Mouse (Mus musculus): ENCODE data around the gene Ilf2.
A peak's percentile ranks its signal among the peaks of the same experiment; 100 is the strongest.

The Ilf2 gene

DNA sequence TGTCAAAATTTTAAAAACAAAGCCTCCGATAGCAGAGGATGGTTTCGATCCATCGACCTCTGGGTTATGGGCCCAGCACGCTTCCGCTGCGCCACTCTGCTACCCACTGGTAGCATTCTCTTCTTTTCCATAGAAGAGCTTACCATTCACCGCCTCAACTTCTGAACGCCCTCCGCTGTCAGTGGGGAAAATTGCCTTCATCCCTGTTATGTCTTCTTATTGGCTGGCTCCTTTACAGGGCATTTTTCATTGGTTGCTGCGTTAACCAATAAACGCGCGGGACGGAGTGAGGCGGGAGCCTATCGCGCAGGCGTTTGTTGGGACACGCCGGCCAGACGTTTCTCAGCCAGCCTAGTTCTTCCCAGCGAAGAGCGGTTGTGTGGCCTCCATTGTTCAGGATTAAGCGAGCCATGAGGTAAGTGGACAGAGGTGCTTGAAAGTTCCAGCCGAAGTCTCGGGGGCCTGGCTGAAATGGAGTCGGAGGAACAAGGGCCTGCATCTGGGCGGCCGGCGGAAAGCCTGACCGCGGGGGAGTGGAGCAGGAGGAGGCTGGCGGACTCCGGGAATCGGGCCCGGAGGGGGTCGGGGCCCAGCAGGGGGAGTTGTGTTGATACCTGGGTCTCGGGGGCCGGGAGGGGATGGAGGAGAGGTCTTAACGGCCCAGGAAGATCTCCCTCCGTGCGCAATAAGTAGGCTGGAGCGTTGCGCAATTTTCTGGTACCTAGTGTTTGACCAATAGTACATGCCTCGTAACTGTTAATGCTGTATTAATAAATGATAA, at the start of gene Ilf2:
Ilf2 (plus strand) TSS at position 296 of the 781 bp plus-strand sequence.
- DNase-seq = peak; percentile 97 to 98

DNA sequence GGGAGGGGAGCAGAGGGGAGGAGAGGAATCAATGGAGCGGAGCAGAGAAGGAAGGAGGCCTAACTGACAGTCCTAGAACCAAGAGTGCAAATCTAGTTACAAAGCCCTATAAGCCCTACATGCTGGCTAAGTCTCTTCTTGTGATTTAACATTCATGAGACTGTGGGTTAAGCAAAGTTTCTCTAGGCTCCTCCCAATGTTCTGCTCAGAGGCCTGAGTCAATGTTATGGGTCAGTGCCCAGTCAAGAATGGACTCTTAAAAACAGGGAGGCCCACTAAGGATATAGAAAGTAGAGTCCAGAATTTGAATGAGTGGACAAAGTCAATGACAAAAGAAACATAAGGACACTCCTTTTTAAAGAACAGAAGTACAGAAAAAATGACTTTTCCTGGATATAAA, 48.4 kb upstream of the Ilf2 start:
- peak in 1 of 2 experiments; percentile 21 for DNase-seq

DNA sequence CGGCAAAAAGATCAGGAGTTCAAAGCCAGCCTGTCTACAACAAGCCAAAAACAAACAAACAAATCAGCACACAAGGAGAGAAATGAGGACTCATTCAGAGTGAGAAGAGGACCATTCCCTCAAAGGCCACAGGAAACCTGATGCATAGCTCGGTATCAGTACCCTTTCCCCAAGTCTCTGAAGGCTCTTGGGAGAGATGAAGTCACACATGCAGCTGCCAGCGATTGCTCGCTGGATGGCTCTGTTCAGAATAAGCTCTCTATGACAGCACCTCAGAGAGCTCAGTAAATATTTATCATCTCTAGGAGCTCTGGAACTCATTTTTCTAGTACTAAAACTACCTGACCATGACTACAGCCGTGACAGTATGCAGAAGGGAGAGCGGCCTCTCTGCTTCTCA, 47.7 kb upstream of the Ilf2 start:
- no peak for DNase-seq

DNA sequence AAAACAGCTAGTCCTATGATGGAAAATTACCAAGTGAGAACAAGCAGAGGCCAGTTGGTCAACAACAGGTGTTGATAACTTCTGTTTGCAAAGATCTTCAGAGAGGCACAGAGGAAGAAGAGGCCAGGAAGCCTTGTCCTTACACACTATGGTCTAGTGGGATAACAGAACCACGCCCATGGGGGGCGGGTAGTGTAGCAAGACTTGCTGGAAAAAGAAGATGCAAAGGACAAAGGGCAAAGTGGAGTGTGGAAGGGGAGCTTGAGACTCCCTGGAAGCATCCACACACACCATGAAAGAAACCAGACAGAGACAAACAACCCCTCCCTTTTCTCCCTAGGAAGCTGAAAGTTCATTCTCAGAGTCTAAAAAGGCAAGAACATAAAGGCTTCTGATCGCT, 46.4 kb upstream of the Ilf2 start:
- DNase-seq = no peak

DNA sequence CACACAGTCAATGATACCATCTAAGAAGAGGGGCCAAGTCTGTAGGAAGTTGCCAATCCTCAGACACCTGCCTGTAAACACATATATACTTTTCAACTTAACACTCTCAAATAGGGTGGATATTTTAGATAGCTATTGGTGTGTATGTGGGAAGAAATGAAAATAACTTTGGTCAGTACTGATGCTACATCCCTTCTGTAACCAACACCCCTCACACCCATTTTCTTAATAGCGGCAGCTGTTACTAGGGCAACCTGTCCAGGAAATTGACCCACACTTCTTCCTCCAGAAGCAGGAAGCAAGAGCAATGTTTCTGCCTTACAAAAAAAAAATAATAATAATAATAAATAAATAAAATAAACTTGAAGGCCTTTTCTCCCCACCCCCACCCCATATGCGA, 43.6 kb upstream of the Ilf2 start:
- no peak for DNase-seq

DNA sequence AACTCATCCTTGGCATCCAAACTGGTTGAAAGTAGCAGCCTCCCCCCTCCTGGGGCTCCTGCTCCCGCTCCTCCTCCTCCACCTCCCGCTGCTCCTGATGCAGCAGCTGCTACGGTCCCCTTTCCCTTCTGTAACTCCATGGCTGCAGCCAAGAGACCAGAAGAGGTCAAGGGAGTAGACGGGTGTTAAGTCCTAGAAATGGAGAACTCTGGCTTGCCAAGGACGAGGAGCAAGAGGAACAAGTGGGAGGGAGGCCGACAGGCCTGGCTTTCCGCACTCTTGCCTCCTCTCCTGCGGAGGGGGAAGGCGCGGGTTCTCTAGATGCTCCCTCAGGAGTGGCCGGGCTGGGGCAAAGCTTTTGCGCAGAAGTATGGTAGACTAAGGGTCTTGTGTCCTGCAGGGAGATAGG, 43.1 kb upstream of the Ilf2 start:
- peak in 1 of 2 experiments; percentile 46 for DNase-seq

DNA sequence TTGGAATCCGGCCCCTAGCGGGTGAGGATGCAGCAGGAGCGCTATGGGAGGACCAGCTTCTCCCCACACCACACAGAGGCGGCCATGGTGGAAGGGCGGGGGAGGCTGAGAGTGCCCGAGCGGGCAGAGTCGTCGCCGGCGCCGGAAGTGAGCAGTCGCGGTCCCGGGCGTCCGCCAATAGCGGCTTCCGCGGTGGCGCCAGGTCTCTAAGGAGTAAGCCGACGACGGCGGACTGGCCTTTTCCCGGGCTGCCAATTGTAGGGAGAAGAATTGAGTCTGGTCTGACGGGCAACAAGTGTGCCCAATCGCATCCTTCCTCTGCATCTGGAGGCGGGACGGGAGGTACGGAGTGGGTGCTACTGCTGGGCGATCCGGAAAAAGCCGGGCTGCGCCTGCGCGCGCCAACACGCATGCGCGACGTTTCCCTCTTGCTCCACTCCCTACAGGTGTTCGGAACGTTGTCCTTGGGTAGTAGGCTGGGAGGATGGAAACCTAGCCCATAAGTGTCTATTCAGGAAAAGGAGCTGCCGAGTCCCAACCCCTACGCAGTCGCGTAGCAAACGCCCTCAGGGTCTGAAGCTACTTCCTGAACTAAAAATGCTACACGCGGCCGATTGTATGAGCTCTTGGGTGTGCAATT, 42.4 kb upstream of the Ilf2 start, which contains the start of gene Ints3:
Ints3 (minus strand) TSS at position 242 of the 640 bp plus-strand sequence.
- peak; percentile 100 for DNase-seq

DNA sequence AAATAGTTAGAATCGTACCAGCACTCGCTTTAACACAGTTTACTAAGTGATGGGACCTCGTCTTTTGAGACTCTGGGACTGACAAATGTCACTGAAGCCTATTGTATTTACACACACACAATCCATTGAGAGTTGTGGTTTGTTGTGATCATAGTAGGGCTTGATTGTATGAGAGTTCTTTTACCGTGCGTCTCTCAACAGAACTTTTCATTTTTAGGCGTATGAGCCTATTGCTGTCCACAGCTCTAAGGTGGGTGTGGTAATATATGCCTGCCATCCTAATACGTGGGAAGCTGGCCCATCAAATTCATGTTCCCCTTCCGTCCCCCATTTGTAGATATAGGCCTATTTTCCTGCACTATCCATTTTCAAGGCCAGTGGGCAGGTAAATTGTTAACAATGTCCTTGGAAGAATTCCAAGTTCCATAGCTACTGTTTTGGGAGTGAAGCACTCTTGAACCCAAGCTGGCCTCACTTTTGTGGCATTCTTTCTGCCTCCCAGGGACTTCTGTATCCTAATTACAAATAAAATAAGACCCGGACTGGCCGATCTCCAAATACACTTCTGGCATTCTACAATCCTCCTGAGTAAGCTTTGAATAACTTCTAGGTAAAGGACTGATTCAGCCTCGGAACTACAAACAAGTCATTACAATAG, 41.7 kb upstream of the Ilf2 start:
- DNase-seq = peak; percentile 53 to 72

DNA sequence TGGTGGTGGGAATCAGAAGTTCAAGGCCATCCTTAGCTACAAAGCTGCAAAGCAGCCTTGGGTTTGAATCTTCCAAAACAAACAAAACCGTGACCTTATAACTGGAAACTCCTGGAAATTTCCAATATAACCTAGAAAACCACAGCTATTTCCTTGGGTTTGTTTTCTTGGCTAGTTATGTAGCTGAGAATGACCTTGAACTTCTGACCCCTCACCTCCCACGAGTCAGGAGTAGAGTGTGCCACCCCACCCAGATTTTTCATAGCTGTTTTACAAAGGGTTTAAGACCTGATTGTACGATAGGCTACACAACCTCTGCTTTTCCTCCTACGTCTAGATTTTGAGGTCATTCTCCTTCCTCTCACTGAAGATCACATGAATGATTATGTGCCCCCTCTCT, 38.8 kb upstream of the Ilf2 start:
- no peak for DNase-seq

DNA sequence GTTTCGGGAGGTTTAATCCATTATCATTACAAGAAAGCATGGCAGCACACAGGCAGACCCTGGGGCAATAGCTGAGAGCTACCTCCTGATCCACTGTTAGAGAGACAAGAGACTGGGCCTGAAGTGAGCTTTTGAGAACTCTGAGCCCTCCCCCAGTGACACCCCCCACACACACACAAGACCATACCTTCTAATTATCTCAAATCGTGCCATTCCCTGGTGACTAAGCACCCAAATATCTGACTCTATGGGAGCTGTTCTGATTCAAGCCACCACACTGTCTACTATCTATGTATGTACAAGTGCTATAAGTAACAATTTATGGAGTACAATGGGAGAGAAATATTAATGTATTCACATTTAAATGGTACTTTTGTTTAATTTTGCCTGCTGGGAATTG, 35.2 kb upstream of the Ilf2 start:
- no peak for DNase-seq

DNA sequence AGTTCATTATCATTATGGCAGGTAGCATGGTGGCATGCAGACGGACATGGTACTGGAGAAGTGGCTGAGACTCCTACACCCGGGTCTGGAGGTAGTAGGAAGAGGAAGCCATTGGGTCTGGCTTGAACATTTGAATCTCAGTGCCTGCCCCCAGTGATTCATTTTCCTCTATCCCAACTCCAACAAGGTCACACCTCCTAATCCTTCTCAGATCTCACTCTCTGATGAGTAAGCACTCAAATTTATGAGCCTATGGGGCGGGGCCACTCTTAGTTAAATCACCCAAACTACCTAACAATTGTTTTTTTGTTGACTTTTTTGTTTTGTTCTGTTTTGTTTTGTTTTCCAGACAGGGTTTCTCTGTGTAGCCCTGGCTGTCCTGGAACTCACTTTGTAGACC, 31.9 kb upstream of the Ilf2 start:
- no peak for DNase-seq

DNA sequence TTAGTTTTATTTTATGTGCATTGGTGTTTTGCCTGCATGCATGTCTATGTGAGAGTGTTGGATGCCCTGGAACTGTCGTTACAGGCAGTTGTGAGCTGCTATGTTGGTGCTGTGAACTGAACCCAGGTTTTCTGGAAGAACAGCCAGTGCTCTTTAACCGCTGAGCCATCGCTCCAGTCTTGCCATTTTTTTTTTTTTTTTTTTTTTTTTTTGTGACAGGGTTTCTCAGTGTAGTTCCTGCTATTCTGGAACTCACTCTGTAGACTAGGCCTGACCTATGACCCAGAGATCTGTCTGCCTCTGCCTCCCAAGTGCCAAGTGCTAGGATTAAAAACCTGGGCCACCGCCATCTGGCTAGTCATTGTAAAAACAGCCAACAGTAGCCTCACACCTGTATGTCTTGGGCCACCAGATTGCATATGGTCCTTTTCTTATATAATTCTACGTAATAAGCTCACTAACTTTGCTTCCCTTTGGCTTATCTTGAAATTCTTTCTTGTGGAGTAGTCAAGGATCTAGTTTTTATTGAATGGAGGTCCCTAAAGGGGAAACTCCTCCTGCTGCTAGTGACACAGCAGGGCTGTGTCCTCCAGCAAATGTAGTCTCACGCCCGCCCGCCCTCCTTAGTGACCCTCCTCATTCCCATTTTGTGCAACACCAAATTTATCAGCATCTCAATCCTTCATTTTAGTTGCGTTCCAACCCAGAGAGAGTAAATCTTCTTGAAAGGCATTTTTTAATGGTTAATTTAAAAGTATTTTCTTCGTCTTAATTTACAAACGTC, 30.3 kb upstream of the Ilf2 start:
- no peak for DNase-seq

DNA sequence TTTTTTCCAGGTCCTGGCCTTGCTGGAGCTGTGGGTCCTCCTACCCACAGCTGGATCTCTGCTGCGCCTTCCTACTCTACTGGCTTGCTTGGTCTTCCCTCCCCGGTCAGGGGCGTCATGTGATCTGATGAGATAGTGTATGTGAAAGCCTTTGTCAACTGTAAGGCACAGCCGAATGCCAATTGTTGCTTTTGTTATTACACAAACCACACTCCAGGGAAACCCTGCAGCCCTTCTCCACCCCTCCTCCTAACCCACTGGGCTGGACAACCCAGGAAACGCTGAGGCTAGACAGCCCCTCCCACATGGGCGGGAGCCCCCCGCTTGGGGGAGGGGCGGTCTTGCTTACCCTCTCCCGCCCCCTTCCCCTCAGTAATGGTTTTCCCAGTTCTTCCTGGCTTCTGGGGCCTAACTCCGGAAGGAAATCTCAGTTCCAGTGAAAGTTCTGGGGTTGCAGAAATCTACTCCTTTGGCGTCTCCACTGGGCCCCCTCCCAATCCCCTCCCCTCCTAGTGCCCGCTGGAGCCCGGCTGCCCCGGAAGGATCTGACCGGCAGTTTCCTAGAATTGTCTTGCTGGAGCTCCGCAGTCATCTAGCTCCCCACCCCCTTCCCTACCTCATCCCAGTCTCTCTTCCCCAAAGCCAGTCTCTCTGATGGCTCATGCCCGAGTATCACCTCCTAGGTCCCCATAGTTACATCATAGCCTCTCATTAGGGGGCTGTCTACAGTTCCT, 29.4 kb upstream of the Ilf2 start:
- peak; percentile 80 to 91 for DNase-seq

DNA sequence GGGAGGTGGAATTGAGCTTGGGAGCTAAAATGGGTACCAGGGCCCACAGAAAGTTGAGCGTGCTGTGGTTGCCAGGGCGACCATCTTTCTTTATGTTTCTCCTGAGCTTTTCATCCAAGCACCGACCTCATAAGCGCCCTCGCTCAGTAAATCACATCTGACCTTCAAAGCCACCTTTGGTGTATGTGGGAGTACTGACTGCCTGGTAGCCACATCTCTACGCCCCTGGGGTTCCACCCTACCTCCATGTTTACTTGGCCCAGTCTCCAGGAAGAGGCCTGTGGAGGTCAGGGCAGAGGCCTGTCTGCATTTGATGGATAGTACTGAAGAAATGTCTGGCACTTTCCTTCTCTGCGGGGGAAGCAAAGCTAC, 28.8 kb upstream of the Ilf2 start:
- DNase-seq = peak; percentile 21 to 49

DNA sequence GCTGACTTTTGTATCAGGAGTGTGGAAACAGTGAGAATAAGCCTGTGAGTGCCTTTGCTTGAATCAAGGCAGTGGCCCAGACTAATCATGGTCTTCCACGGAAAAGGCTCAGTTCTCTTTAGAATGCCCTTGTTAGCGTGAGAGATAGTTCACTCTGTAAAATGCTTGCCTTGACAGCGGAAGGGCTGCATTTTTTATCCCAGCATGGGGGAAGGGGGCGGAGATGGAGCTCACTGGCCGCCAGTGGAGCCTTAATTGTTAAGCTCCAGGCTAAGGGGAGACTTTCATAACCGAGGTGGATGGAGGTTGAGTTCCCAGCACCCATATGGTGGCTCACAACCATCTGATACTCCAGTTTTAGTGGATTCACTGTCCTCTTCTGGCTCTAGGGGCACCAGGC, 27.3 kb upstream of the Ilf2 start:
- peak in 1 of 2 experiments; percentile 17 for DNase-seq

DNA sequence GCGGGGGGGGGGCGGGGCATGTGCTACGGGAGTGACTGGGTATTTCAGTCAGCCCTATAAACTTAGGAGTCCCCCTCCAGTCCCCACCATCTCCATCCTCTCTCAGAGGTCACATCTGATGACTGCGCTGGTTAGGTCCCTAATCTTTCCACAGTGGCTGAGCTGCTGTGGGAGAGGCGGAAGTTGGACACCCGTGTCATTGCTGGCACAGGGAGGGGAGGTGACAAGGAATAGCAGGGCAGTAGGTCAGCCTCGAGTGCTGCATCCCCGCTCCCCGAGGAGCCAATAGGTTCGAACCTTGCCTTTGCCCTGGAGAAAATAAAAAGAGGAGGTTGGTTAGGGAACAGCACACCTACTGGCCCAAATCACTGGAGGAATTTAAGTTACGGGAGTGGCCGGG, 25.1 kb upstream of the Ilf2 start:
- DNase-seq = no peak

DNA sequence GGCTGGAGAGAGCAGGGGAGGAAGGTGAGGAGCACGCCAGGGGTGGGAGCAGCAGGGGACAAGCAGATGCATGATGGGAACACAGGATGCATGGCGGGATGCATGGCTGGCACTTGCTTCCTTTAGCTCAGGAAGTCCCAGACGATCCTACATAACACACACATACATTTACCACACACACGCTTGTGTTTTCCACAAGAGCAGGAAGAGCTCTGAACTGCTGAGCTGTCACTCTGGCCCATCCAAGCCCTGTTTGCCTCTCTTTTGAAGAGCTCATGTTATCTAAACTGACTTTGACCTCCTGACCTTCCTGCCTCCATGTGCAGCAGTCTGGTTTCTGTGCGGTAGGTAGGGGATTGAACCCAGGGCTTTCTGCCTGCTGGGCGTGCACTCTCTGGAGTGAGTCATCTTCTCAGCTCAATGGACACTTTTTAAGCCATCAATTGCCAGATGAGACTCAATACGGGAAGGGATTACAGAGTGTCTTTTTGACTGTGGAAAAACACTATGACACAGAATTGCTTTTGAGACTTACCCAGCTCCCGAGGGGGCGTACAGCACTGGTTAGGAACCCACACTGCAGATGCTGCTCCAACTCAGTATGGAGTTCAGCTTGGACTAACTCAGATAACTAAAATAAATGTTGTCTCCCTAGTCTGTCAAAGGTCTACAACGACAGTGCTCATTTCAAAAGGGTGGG, 24.4 kb upstream of the Ilf2 start:
- DNase-seq = no peak

DNA sequence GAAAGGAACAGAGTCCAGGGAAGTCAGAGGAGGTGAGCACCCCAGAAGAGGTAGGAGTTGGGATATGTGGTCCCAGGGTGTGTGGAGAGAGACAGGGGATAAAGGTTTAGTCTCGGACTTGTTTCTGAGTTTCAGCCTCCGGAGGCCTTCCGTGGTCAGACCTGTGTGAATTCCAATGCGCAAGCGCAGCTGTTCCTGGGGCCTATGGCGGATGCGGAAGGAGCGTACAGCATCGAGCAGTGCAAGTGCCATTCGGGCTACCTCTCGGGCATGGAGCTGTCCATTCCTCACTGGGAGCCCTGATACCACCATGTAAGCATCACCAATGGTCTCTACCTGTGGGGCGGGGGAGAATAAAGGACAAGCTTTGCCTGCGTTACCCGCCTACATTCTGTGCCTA, 21.0 kb upstream of the Ilf2 start:
- DNase-seq = no peak

DNA sequence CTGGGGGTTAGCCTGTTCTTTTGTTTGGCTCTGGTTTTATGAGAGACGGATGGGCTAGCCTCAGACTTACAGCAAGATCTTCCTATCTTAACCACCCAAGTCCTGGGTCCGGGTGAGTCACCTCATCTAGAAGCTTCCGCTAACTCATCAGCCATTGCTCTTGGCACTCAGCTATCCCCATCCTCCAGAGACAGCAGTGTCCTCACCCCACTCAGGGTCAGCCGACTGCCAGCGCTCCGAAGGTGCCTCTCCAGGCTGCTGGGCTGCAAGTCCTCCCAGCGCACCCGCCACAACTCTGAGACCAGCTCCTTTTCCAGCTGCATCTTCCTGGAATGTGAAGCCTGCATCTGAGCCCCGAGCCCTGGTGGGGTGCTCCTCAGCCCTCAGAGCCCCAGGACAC, 16.2 kb upstream of the Ilf2 start:
- no peak for DNase-seq

DNA sequence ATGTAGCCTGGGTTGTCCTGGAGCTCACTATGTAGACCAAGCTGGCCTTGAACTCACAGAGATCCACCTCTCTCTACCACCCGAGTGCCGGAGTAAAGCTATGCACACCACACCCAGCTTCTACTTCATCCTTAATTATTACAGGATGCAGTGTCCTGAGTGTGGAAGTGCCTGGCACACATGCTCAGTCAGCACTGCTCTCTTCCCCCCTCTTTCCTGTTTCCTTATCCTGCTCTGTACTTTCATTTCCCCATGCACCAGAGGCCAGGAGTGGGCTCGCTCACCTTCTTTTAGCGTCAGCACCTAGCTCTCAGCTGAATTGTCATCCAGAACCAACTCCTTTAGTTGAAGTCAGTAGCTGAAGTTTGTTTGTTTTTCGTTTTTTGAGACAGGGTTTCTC, 15.6 kb upstream of the Ilf2 start:
- no peak for DNase-seq

DNA sequence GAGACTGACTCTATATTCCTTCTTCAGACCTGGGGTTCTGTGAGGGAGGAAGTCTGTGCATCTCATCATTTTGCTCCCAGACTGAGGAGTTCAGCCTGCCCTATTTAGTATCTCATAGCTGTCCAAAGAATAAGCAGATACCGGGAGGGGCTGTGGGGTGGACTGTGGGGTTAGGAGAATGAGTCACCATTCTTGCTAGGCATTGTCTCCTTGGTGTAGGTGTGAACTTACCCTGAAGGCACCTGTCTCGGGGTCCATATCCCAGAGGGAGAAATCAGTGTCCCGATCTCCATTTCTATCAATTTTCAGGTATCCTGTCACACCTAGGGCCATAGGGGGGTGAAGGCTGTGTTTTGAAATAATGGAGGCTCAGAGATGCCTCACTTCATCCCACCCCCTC, 14.0 kb upstream of the Ilf2 start:
- DNase-seq = no peak

DNA sequence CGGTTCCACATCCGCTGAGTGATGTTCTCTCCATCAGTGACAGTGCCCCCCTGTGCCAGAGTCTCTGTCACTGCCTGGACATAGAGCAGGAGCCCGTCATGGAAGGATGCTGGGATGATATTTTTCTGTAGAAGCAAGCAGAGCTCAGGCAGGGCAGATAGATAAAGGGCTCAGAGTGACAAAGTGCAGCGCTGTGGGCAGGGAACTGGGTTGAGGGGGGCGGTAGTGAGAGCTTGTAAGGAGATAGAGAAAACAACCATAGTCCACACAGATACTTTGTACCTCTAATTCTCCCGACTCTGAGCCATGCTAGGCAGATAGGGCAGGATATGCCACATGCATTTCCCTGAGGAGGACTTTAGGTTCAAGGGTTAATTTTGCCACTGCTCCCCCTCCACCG, 13.3 kb upstream of the Ilf2 start:
- no peak for DNase-seq
